Mouse (Mus musculus) heart, postnatal 14 days (tissue): Measurements from ENCODE around the gene Kcnq1. TPM values are rescaled to one million over a fixed set of nuclear protein-coding genes. Genes with fewer than 3 reads are reported as not detected.
A peak's percentile ranks its signal among the peaks of the same experiment; 100 is the strongest.

Experiments
- DNase-seq, 2 experiments: peaks; one replicate each; pipeline ENCODE4 v3.0.0; 2021 to 2022
- intact Hi-C: fragments of 180-260 bp; cut with DNase I; formaldehyde crosslinking; loops from one replicate; pipeline ENCODE4 v1.15.1; 2025
- long read RNA-seq, 2 experiments: library from polyadenylated mRNA; stranded (forward); transcript quantifications; one replicate each; pipeline ENCODE4 v2.0.0; 2021
- total RNA-seq, 2 experiments: library from RNA; stranded (reverse); gene quantifications; 2 replicates each; pipeline ENCODE4 v1.2.3; 2021

The Kcnq1 gene
- total RNA-seq: 10 to 100 TPM; 32.1 to 32.5 TPM
- long read RNA-seq, experiment 1, transcript Kcnq1-201 (16 exons, 3,029 nt): major isoform, 20 of 37 reads
- long read RNA-seq, experiment 1, partial matches to known transcripts: 3 of 37 reads
- long read RNA-seq, experiment 1, other reads (novel, unspliced or antisense): 14 of 37 reads
- long read RNA-seq, experiment 2, transcript Kcnq1-201 (16 exons, 3,029 nt): major isoform, 27 of 47 reads
- long read RNA-seq, experiment 2, partial matches to known transcripts: 6 of 47 reads
- long read RNA-seq, experiment 2, other reads (novel, unspliced or antisense): 14 of 47 reads

DNA sequence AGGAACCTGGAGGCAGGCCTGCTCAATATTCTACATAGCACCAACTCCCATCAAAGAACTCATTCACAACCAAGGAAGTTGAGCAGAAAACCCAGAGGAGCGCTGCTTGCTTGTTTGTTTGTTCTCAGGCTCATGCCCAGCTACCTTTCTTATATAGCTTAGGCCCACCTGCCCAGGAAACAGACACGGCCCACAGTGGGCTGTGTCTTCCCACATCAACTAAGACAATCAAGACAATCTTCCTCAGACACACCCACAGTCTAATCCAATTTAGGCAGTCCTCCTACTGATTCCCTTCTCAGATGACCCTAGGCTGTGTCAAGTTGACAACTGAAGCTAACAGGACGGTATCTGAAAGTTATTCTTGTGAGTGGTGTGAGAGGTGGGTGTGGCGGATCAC lies at the start of gene Kcnq1:
Kcnq1 (plus strand) TSS at position 301 of the 400 bp plus-strand sequence.
- intact Hi-C loops: no loop called here
- no peak for DNase-seq

DNA sequence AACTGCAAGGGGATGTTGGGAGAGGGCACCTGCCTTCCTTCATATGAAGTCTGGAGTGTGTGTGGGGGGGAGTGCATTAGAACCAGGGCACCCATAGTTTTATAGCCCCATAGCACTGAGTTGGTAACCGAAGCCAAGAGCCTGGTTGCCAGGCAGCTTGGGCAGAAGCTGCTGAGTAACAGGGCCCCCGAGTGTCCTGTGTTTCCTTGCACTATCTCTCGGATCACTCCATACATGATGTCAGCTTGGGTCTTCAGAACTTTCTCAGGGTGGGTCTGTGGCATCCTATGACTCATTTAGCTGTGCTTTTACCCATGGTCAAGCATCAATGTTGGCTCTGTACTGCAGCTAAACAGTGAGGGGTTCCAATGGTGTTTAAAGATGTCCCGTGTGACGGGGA lies 49.1 kb upstream of the Kcnq1 start:
- DNase-seq: no peak
- intact Hi-C loops: no loop called here

DNA sequence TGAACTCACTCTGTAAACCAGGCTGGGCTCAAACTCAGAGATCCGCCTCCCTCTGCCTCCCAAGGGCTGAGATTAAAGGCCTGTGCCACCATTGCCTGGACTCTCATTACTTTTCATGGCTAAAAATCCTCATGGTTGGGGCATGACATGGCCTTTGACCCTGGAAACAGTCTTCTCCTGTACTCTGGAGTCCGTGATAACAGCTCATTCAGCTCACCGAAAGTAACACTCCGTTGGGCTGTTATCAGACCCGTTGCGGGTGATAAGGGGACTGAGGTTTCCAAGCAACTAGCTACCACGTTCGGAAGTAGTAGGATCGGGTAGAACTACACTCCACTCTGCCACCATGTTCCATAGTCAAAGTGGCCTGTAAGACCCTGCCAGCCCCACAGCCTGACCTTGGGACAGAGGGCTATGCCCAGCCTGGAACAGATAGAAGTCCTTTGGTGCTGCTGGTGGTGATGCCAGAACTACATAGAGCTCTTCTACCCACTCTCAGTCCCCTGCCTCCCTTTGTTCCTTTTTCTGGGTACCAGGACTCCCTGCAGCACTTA lies 48.4 kb upstream of the Kcnq1 start:
- intact Hi-C loops: no loop called here
- DNase-seq: no peak

DNA sequence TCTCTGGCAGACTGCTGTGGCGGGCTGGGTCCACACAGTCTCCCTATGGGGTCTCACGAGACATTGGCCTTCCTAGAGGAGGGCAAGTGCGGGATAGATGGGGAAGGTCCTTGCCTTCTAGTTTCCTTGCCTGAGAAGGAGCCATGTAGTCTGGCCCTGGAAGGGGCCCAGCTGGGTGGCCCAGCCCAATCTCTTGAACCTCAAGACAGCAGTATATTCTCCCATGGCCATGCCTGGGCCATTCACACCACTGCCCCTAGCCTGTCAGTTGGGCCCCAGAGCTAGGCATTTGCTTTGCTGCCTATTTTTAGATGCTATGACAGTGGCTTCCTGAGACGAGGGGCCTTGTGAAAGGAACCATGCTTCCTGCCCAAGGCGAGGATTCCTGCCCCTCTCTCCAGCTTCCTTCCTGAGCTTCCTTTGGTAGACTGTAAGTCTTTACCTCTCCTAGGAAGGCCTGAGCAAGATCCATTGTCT lies 47.9 kb upstream of the Kcnq1 start:
- intact Hi-C loops: no loop called here
- peak in 1 of 2 experiments; percentile 50 for DNase-seq

DNA sequence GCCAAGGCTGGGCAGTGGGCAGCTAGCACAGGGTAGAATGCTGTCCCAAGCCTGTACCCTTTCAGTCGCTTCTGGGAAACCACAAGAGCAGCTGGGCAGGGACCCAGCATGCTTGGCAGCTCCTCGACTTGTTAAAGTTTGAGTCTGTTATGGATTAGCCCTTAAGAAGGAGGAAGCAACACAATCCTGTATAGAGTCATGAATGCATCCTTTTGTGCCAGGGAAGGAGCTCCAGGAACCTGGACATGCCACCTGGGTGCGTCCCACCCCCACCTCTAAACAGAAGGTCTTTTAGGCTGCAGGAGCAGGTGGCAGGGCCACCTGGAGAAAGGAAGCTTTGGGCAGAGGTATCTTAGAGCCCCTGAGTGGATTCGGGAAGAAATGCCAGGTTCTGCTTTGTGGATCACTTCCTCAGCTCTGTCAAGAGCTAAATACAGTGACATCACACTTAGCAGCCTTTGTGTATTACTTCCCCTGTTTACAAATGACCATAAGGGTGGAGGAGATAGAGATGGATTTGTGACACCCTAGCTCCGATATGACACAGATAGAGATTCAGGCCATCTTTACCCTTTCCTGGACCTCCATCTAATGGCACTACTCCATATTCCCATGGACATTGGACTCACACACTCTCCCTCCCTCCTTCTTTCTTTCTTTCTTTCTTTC lies 46.8 kb upstream of the Kcnq1 start:
- peak; percentile 64 to 70 for DNase-seq
- intact Hi-C loops: no loop called here

DNA sequence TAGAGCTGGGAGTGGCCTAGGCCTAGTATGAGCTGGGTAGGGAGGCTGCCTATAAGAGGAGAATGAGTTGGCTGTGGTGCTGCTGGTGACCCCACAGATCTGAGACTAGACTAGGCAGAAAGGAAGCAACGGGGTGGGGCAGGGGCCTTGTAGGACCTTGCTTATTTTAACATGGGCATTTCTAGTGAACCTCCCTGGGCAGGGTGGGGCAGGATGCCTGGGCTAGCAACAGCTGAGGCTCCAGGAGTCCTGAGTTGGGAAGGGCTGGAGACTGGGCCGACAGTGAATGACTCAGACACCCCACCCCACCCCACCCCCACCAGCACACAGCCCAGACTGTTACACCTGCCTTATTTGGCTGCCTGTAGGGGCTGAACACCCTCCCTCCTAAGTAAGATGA lies 43.5 kb upstream of the Kcnq1 start:
- DNase-seq: no peak
- intact Hi-C loops: no loop called here

DNA sequence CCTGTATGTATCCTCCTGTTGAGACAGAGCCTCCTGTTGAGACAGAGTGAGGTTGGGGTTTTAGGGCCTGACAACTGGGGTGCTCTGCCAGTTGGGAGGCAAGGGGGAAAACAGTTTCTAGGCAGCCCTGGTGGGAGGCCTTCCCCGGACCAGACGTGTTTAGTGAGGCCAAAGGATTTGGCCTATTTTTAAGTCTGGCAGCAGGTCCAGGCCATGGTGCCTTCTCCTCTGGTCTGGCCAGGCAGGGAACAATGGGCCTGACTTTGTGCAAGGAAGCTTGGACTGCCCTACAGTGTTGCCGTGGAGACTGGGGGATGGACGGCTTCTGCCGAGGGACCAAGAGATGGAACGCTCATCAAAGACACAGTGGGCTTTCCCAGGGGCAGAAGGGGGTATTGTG lies 41.9 kb upstream of the Kcnq1 start:
- intact Hi-C loops: no loop called here
- DNase-seq: no peak

DNA sequence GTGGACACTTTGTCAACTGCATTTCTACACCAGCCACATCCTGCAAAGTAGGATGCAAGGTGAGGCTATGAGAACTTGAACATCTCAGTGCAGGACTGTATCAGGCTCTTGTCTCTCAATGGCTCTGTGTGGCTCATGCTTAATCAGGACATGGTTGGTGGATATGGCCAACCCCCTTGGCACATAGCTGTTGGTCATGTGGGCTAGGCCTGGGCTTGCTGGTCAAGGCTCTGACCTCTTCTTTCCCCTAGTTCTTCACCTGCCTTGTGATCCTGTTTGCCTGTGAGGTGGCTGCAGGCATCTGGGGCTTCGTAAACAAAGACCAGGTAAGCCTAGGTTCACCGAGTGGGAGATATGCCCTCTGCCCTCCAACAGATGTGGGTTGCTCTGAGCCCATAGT lies 40.5 kb upstream of the Kcnq1 start:
- intact Hi-C loops: no loop called here
- no peak for DNase-seq

DNA sequence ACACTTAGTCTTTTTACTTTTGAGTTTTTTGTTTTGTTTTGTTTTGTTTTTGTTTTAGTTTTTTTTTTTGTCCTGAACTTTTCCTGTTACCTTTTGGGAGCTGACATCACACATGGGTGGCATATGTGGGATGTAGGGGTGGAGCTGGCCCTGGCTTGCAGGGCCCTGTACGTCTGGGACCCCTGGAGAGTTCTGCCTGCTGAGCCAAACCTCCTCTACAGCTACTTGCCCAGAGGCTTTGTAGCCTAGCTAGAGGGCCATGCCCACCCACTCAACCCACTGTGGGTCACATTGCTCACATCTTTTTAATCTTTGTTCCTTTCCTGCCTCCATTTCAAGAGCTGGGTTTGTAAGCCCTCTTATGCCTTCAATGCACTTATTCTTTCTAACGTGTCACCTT lies 38.7 kb upstream of the Kcnq1 start:
- intact Hi-C loops: no loop called here
- DNase-seq: no peak

DNA sequence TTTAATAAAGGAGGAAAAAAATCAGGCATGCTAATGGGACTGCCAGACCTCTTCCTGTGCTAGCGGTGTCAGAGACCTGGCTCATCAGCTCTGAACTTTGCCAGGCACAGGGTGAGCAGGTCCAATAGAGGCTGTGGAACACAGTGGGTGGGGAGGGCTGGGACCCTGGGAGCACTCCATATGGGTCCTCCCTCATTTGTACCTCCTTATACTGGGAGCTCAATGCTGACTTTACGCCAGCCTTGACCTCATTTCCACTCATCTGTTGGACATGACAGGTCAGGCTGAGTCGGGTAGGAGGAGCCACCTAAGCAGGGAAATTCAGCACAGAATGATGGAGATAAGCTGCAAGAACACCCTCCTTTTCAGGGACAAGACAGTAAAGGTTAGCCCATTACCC lies 38.3 kb upstream of the Kcnq1 start:
- no peak for DNase-seq
- intact Hi-C loops: no loop called here

DNA sequence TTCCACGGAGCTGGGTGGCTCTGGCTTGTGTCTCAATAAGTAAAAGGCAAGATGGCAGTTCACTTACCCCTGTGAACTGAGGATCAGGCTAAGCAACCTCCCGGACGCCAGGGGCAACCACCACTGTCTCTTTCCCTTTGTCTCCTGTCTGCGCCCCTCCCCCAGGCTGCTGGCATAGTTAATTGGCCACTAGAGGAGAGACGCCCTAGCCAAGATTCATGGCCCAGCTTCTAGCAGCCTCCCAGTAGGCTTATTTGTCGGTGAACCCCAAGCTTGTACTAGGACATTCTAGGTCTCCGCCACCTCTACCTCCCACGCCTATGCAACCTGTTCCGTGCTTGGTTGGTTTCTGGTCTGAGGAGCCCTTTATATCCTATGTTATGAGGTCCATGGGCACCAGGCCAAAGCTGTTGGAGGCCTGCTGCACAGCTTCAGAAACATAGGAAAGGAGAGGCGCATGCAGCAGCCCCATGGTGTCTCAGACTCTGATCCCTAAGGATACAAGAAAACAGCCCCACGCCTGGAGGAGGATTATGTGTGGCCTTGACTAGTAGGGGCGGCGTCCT lies 37.8 kb upstream of the Kcnq1 start:
- intact Hi-C loops: no loop called here
- peak in 1 of 2 experiments; percentile 31 for DNase-seq

DNA sequence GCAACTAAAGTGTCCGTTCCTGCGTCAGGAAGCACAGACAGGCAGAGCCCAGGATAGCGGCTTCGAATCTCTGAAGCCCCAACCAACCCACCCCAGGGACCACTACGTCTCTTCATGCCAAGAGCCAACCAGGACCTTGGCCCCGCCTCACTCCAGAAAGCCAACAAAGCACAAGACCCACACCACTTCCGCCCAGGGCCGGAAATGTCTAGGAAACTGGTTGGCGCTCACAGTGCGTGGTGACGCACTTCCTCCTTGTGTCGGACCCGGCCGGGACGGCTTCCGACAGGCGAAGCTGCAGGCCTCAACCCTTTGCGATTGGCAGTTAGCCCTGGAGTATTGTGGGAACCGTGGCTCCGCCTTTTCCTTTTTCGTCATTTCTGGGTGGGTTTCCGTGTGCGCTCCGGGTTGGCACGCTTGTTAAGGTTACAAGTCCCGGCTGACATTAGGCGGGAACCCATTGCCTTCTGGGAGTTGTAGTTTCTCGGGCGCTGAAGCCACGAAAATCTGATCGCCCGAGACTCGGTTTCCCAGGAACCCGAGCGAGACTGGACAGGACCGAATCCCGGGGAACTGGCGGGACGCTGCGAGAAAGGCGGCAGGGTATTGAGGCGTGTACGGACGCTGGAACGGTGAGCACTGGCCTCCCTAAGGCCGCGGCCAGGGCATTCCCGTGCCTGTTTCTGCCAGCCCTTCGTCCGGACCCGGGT lies 37.1 kb upstream of the Kcnq1 start, which contains the start of gene Tssc4:
Tssc4 (plus strand) TSS at position 368 of the 710 bp plus-strand sequence.
- DNase-seq: peak; percentile 96 to 97
- intact Hi-C loops: no loop called here

DNA sequence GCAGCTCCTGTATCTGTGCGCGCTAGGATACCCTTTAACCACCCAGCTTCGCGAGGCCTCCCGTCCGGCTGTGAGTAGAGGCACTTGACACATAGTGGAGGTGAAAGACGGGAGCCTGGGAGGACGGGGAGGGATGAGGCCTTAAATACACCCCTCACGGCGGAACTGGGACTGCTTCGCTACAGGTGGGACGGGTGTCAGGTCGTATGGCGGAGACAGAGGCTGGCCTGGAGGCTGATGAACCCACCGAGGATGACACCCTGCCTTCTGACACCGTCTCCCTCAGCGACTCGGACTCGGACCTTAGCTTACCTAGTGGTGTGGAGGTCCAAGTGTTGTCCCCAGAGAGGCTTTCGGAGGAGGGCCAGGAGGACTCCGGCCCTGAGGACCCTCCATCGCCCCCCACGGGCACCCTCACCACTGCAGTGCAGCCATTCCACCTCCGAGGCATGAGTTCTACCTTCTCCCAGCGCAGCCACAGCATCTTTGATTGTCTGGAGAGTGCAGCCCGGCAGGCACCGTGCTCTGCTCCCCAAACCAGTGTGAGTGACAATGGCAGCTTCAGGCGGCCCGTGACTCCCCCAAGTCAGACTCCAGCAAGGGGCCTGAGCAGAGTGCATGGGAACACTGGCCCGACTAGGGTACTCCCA lies 36.3 kb upstream of the Kcnq1 start:
- intact Hi-C loops: loop anchor here (5.0 kb wide), 1 partner anchor 63 kb away; the partner anchor contains the start of gene Tspan32

DNA sequence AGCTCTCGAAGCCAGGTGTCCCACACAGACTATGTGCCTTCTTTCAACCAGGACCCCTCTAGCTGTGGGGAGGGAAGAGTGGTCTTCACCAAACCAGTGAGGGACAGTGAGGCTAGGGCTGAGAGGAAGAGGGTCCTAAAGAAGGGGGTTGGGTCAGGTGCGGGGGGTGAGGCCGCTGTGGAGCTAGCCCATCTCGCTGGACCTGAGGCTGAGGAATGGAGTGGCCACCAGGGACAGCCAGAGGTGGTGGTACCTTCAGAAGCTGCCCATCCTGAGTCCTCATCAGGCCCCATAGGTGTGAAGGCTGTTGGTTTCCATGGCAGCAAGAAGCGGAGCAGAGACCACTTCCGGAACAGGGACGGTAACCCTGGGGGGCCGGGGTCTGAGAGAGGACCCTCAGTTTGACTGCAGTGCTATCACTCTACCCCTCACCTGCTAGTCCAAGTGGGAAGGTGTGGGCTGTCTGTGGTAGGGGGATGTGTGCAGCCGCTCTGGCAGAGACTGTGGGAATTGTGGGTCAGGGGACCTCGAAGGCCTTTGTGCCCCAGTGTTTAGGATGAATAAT lies 35.6 kb upstream of the Kcnq1 start:
- intact Hi-C loops: loop anchor here (5.0 kb wide), 1 partner anchor 63 kb away; the partner anchor contains the start of gene Tspan32
- DNase-seq: no peak

More for the DNA sequence above, 36.3 kb upstream of the Kcnq1 start:
- DNase-seq: peak in 1 of 2 experiments; percentile 25

DNA sequence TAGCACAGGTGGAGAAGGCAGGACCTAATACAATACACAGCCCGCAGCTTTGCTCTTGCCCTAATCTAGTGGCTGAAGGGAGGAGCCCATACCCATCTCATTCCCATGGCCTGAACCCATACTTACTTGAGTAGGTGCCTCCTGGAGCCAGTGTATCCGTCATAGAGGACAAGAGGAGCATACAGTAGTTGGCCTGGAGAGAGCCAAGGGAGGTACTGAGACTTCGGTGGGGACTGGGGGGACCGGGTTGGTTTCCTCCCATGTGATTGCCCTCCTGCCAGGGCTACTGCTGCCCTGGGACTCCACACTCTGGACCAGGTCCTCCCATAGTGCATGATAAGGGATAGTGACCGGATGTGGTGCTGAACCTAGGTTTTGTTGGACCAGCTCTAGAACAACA lies 33.6 kb upstream of the Kcnq1 start:
- DNase-seq: no peak
- intact Hi-C loops: loop anchor here (5.0 kb wide), 1 partner anchor 65 kb away; the partner anchor contains the start of gene Tspan32

DNA sequence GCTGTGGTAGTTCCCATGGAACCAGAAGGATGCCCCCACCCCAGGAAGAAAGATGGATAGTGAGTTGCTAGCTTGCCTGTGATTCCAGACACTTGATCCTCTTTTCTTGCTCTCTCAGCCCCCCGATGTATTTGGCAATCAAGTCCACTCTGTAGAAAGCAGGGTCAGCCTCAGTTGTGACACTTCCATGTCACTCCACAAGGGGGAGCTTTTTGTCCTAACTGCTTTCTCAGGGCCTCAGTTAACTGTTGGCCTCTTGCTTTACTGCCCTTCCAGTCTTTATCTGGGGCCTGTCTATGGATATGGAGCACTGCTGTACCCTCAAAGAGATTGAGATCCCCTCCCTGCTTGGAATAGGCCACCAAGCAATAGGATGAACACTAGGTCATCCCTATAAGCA lies 33.1 kb upstream of the Kcnq1 start:
- DNase-seq: peak in 1 of 2 experiments; percentile 40
- intact Hi-C loops: loop anchor here (5.0 kb wide), 1 partner anchor 66 kb away; the partner anchor contains the start of gene Tspan32

DNA sequence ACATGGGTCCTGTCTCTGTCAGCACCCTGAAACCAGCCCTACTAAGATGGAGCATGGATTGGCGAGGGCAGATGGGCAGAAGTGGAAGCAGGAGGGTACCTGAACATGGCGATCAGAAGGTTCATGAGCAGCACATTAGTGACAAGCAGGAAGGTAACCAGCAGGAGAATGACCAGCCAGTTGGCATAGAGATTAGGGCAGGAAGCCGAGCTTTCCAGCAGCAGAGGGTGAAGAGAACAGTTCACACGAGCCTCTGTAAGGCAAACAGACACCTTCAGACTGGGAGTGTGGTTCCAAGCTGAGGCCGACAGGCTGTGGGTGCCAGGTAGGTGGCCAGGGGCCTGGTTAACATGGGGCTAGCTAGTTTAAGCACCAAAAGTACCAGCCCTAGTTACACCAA lies 30.8 kb upstream of the Kcnq1 start:
- intact Hi-C loops: no loop called here
- no peak for DNase-seq

DNA sequence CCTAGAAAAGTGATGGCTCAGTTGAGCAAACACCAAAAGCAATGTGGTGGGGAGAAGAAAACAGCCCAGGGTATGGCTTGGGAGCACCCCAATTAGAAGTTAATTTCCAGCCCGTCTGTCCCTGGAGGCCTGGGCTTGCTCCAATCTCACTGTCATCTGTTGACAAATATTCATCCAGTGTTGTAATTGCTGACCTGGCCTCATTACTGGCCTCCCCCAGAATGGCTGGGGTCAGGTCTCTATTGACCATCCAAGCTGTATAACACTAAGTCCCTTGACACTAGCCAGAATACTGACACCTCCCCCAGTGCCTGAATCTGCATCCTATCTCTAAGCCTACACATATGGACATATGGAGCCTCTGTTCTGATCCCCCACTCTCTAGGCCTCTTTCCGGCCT lies 28.8 kb upstream of the Kcnq1 start:
- intact Hi-C loops: no loop called here
- DNase-seq: no peak

DNA sequence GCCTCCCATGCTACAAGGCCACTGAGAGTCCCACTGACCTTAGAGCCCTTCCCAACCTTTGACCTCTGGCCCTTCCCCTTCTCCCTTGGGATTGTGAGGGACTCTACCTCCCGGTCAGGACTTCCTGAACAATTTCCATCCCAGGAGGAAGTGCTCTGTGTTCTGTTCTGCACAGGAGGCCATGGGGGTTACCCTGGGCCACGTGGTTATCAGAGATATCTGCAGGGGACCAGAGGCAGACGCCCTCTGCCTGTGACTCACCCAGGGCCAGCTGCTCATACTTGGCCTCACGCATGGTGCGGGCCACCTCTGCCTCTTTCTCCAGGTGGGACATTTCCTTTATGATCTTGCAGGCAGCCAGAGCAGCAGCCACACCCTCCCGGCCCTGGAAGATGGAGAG lies 24.1 kb upstream of the Kcnq1 start:
- DNase-seq: no peak
- intact Hi-C loops: no loop called here

DNA sequence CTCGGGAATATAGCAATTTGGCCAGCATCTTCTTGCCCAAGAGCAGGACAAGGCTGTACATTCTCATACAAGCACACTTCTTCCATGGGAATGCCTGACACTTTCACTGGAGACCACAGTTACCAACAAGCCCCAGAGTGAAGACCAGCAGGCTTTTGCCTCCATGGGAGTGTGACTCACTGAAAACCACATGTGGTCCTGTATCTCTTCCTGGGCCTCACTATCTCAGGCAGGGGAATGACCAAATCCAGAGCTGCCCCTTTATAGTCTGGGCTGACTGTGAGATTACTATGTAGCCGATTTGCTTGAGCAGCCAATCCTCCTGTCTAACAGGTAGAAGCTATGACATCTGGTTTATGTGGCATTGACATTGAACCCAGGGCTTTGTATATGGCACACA lies 22.5 kb upstream of the Kcnq1 start:
- DNase-seq: no peak
- intact Hi-C loops: no loop called here
